In genomic region chr1:163337821-163338220, GRCm38 (mm10) we compare ENCODE assay signal across 15 mouse cellular contexts. TPM values are rescaled to one million over a fixed set of nuclear protein-coding genes. Genes with fewer than 3 reads are reported as not detected.
DNase-seq lines count a peak whose midpoint lies in the region; ATAC-seq and TF ChIP-seq lines count a peak whose summit lies in the region.
"Had no signal": no experiment of that assay in that cellular context is flagged by ENCODE, and none has a peak within 500 bp of the region (broad histone marks: within the 10 kb centered on the region; RNA-seq: fewer than 3 reads in every experiment).

No protein-coding gene starts in this region.

- 53% methylated on average over 2 of the region's 2 CpGs for WGBS in hindbrain, postnatal 0 days
- WGBS in hindbrain, embryonic 13.5 days = 75% methylated on average over 2 of the region's 2 CpGs
- WGBS in heart, embryonic 16.5 days = 36% methylated on average over 2 of the region's 2 CpGs

- no peaks in the 10 kb centered on the region for H3K9me3 ChIP-seq in hindbrain, postnatal 0 days (ENCODE audit: low read length)
- H3K9me3 ChIP-seq in hindbrain, embryonic 13.5 days = no peaks in the 10 kb centered on the region
- H3K9me3 ChIP-seq in heart, embryonic 16.5 days (replicated peaks; ENCODE audit: control insufficient read depth, low read length) = no peaks in the 10 kb centered on the region
- H3K9me3 ChIP-seq: hindbrain, embryonic 10.5 days; limb, embryonic 12.5 days had no signal

- no peaks in the 10 kb centered on the region for H3K36me3 ChIP-seq in hindbrain, postnatal 0 days (ENCODE audit: insufficient read depth, low read length)
- H3K36me3 ChIP-seq in hindbrain, embryonic 13.5 days = no peaks in the 10 kb centered on the region
- H3K36me3 ChIP-seq in heart, embryonic 16.5 days (ENCODE audit: control insufficient read depth, insufficient read depth) = no peaks in the 10 kb centered on the region
- H3K36me3 ChIP-seq: hindbrain, embryonic 10.5 days; limb, embryonic 12.5 days had no signal

- no peak overlapping the region for H3K9ac ChIP-seq in hindbrain, postnatal 0 days (replicated peaks; ENCODE audit: low read length)
- no peak overlapping the region for H3K9ac ChIP-seq in hindbrain, embryonic 13.5 days
- H3K9ac ChIP-seq in heart, embryonic 16.5 days (ENCODE audit: low read length) = no peak overlapping the region
- H3K9ac ChIP-seq: limb, embryonic 12.5 days had no signal

- no peak overlapping the region for H3K4me2 ChIP-seq in hindbrain, postnatal 0 days (ENCODE audit: low read depth, low read length)
- H3K4me2 ChIP-seq in hindbrain, embryonic 13.5 days = no peak overlapping the region
- H3K4me2 ChIP-seq in heart, embryonic 16.5 days (ENCODE audit: low read depth, low read length) = no peak overlapping the region
- H3K4me2 ChIP-seq: limb, embryonic 12.5 days had no signal

- ATAC-seq in hindbrain, postnatal 0 days = 0 out of 2 replicates have a peak, but pooled peaks have one; percentile 27
- no peak for ATAC-seq in hindbrain, embryonic 13.5 days (ENCODE audit: low FRiP score)
- ATAC-seq in heart, embryonic 16.5 days (replicated peaks; ENCODE audit: extremely low read depth, insufficient read depth, low FRiP score) = peak; percentile 55

- H3K4me3 ChIP-seq in hindbrain, postnatal 0 days (ENCODE audit: low read length) = no peak overlapping the region
- H3K4me3 ChIP-seq in hindbrain, embryonic 13.5 days = no peak overlapping the region
- no peak overlapping the region for H3K4me3 ChIP-seq in heart, embryonic 16.5 days (ENCODE audit: low read length)
- H3K4me3 ChIP-seq: hindbrain, embryonic 10.5 days; limb, embryonic 12.5 days had no signal

- peak; percentile 20 to 28 for DNase-seq in adrenal gland, postnatal 36 days
- no peak for DNase-seq in adrenal gland, adult (ENCODE audit: inconsistent age in 2 of 2, low spot score in 1 of 2)
- DNase-seq in hindbrain, postnatal 0 days (ENCODE audit: low spot score) = peak; percentile 35
- DNase-seq in NIH3T3 (ENCODE audit: low read depth) = peak; percentile 84
- no peak for DNase-seq in urinary bladder, adult 18-20 months (ENCODE audit: low spot score in 2 of 2)
- DNase-seq in thymus, postnatal 0 days (ENCODE audit: low spot score) = no peak
- DNase-seq: adrenal gland, adult 2 months; cerebellum, adult 8-10 months; kidney, adult 18-20 months; lung, adult 2 months; thymus, adult 18-20 months had no signal

- H3K27me3 ChIP-seq in hindbrain, postnatal 0 days (ENCODE audit: insufficient read depth, low read length) = no peaks in the 10 kb centered on the region
- H3K27me3 ChIP-seq in hindbrain, embryonic 13.5 days = no peaks in the 10 kb centered on the region
- H3K27me3 ChIP-seq in heart, embryonic 16.5 days (ENCODE audit: control insufficient read depth, insufficient read depth, low read length) = no peaks in the 10 kb centered on the region
- H3K27me3 ChIP-seq: limb, embryonic 12.5 days had no signal

- no peak for TF ChIP-seq CTCF in hindbrain, postnatal 0 days (IDR thresholded peaks at IDR 0.05; ENCODE audit: low read depth)

- no peaks in the 10 kb centered on the region for H3K4me1 ChIP-seq in hindbrain, postnatal 0 days (ENCODE audit: insufficient read depth, low read length)
- H3K4me1 ChIP-seq in hindbrain, embryonic 13.5 days (replicated peaks) = no peaks in the 10 kb centered on the region
- H3K4me1 ChIP-seq in heart, embryonic 16.5 days (ENCODE audit: control insufficient read depth, insufficient read depth, low read length) = peaks cover 6% of the 10 kb centered on the region
- H3K4me1 ChIP-seq: hindbrain, embryonic 10.5 days had no signal

- H3K27ac ChIP-seq in hindbrain, postnatal 0 days = no peak overlapping the region
- no peak overlapping the region for H3K27ac ChIP-seq in hindbrain, embryonic 13.5 days
- H3K27ac ChIP-seq in heart, embryonic 16.5 days (ENCODE audit: low read length) = no peak overlapping the region; the same call in 1 of the 2 replicates
- H3K27ac ChIP-seq: hindbrain, embryonic 10.5 days; limb, embryonic 12.5 days had no signal

RNA-seq across cellular contexts. Expression of gene Prrx1, which starts 24.3 kb away (rescaled TPM):
- total RNA-seq in adrenal gland, postnatal 36 days (2021) = 1 to 10 TPM; 9.5 to 9.8 TPM
- total RNA-seq in hindbrain, postnatal 0 days (2014; rRNA removed) = 3.7 and 4.8 TPM in 2 replicates
- 4.4 and 4.9 TPM in 2 replicates for polyA plus RNA-seq in hindbrain, postnatal 0 days (2015; fragmentation: Nextera tagmentation; extraction: Ambion mirVana)
- 6.4 and 10.6 TPM in 2 replicates for polyA plus RNA-seq in hindbrain, embryonic 13.5 days (2015; fragmentation: Nextera tagmentation; extraction: Ambion mirVana)
- 9.3 and 11.1 TPM in 2 replicates for polyA plus RNA-seq in heart, embryonic 16.5 days (2015; fragmentation: Nextera tagmentation; extraction: Ambion mirVana)
- 2.1 and 2.9 TPM in 2 replicates for polyA plus RNA-seq in thymus, postnatal 0 days (2015; fragmentation: Nextera tagmentation; extraction: Ambion mirVana)

Comparison
In these comparisons a context has a peak if more than half of its experiments do, and no peak if none do; other contexts are left out.
1. DNase-seq: peak in adrenal gland, postnatal 36 days (2 of 2), hindbrain, postnatal 0 days (single experiment) and NIH3T3 (single experiment); none in adrenal gland, adult (0 of 2), urinary bladder, adult 18-20 months (0 of 2) and thymus, postnatal 0 days (single experiment).